Mouse (Mus musculus): ENCODE results near the gene Heatr3.
A peak's percentile ranks its signal among the peaks of the same experiment; 100 is the strongest.
"Not testable (repeated sequence)": the region's sequence is repeated elsewhere in the genome, so short reads cannot be mapped to it uniquely, and the experiment has no call there.

Heatr3 gene

GRCm38 (mm10) chr8:88197328-88197727 lies 59.7 kb downstream of the Heatr3 start:
- DNase-seq: no peak

DNA sequence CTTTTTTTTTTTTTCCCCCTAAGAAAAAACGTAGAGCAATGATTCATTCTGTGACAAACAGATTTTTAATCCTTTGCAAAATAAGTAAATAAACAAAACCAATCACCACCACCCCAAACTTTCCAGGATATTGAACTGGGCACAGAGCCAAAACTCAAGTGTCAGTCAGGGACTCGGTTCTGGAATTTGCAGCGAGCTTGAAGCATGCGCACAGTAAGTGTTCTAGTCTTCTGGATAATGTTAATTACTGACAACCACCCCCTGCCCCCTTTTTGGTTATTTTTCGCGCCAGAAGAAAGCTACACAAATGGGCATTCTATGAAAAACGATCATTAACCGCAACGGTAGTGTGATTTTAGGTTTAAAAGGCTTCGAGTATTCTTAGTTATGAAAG lies 60.9 kb downstream of the Heatr3 start:
- DNase-seq: no peak

DNA sequence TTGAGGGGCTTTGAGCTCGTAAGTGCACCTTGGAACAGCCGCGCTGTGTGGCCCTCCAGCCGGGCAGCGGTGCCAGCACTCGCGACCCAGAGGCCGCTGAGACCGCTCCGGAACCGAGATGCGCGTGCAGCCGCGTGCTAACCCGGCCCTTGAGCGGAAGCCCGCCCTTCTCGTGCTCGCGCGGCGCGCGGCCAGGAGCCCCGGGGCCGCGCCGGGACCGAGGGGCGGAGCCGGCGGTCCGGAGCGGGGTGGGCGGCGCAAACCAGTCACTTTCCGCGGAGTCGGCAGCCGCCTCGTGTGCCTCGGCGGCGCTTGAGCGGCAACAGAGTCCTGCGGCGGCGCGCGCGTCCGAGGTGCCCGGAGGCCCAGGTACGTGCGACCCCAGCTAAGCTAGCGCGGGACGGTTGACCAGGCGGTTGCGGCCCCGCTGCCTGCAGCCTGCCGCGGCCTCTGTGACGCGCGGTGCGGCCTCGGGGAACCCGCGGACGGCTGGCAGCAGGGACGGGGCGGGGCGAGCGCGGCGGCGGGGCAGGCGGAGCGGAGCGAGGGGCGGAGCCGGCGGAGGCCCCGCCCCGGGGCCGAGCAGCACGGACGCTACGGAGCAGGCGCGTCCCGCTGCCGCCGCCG lies 61.4 kb downstream of the Heatr3 start, which contains the start of gene Tent4b:
Tent4b (plus strand) TSS at position 269 of the 627 bp plus-strand sequence.
- peak; percentile 96 for DNase-seq

- DNase-seq: peak; percentile 59
Observed at GRCm38 (mm10) chr8:88199700-88200601, 62.3 kb downstream of the Heatr3 start.

DNA sequence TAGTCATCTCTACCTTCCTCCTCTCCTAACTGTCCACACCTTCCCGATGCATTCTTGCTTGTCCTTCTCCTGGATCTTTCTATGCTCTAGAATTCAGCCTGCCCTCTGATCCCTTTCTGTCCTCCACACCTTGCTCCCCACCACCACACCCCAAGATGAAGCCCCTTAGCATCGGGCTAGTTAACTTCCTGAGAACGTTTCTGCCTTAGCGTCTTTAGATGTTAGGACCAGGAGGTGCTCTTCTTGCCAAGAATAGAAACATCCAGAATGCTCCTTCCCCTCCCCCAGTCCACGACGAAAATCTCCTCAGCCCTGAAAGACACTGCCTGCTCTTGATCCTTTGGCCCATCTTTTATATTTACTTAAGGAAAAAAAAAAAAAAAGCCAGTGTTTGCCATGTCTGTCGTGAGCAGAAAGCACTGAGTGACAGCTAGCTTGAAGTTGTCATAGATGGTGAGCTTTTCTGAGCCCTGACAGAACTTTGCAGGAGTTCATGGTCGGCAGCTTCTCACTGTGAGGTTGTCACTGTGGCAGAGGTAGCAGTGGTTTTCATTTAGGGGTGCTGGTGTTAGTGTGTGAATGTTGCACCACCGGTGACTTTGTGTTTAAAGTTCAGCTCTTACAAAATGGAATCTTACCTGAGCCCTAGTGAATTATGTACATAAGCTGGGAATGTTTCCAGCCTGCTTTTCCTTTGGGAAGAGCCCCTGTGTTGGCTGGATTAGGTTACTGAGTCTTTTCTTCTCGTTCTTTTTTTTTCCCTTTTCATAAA lies 63.3 kb downstream of the Heatr3 start:
- DNase-seq: peak; percentile 17

DNA sequence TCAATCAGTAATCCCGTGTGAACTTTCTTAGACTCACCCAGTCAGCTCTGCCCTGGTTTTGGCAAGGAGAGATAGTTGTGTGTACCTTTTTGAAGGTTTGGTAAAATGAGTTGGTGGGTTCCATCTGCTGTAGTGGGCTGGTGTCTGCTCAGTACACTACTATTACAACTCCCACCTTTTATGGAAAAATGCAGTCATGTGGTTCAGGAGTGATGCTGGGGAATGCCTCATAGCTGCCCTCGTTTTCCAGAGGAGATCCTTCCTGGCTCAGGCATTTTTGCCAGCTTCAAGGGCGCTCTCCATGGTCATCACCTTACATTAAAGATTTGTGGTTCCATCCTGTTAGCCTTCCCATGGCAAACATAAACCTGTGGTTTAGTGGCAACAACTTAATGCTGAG lies 64.0 kb downstream of the Heatr3 start:
- peak; percentile 16 for DNase-seq

GRCm38 (mm10) chr8:88206016-88206415 lies 68.4 kb downstream of the Heatr3 start:
- DNase-seq: no peak

DNA sequence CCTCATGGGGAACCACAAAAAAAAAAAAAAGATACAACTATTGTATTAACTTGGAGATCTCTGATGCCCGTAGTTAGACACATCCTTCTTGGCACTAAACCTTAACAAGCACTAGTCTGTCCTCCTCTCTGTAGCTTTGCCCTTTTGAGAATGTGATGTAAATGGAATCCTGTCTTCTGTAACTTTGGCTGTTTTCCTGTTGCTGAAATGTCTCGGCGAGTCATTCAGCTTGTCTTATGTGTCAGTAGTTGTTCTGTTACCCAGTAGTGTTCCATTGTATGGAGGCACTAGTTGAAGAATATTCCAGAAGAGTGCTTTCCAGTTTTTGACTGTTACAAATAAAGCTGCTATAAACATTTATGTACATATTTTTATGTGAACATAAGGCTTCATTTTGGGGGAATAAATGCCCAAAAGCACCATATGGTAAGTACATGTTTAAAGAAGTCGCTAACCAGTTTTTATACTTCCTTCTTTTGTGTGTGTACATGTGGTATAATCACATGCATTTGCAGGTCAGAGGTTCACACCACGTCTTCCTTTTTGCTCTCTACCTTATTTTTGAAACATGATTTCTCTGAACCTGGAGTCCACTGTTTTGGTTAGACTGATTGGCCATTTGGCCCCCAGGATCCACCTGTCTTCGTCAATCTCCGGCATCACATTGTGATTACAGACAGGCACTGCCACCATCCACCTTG lies 69.6 kb downstream of the Heatr3 start:
- no peak for DNase-seq

DNA sequence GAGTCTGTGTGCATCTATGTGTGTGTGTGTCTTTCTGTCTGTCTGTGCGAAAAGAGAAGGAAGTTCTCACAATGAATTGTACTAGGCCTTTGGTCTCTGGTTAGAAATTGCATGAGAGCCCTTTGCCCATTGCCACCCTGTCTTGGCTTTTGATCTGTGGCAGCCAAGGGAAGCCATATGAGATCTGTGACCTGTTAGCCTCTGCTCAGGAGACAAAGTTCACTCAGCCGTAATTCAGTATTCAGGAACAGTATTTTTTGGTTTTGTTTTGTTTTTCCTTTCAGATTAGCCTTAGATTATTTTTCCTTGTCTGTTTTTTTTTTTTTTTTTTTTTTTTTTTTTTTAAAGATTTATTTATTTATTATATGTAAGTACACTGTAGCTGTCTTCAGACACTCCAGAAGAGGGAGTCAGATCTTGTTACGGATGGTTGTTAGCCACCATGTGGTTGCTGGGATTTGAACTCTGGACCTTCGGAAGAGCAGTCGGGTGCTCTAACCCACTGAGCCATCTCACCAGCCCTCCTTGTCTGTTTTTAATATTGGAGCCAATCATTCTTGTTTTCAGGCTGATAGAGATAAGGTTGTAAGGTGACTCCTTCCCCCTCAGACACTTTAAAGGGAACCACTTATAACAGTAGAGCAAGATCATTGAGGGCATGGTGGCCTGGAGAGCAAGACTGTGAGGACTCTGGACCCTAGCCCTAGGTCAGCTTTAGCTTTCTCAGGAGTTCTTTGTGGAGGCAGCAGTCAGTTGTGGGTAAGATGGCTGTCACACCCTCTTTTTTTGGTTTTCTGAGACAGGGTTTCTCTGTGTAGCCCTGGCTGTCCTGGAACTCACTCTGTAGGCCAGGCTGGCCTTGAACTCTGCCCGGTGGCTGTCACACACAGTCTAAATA lies 72.5 kb downstream of the Heatr3 start:
- not testable (repeated sequence) for DNase-seq

DNA sequence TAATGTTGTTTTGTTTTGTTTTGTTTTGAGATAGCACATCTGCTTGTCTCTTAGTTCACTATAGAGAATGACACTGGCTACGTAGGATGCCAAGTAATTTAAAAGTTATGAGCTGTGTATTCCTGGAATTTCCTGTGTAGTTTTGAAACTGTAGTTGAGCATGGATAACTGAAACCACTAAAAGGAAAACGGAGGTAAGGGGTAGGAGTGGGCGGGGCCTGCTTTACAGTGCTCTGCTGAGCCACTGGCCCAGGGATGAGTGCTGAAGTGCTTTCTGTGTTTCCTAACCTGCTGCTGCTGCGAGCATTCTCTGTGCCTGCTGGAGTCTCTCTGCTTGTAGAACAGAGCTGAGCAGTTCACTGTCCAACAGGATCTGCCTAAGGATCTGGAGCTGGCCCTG lies 83.7 kb downstream of the Heatr3 start:
- no peak for DNase-seq
